Comparison of ENCODE assay signal across 7 mouse cellular contexts in the genomic region with DNA sequence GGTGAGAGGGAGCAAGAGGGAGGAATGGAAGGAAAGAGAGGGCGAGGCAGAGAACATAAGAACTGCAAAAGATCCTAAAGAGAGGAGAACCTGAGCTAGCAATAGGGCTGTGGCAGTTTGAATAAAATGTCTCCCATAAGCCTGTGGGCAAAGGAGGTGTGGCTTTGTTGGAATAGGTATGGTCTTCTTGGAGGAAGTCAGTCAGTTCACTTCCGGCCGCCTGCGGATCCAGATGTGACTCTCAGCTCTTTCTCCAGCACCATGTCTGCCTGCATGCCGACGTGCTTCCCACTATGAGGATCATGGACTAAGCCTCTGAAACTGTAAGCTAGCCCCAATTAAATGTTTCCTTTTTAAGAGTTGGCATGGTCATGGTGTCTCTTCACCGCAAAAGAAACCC. TPM values are rescaled to one million over a fixed set of nuclear protein-coding genes. Genes with fewer than 3 reads are reported as not detected.
DNase-seq lines count a peak whose midpoint lies in the region; ATAC-seq and TF ChIP-seq lines count a peak whose summit lies in the region.

A gene (plus strand): TSS at position 204 of the 400 bp plus-strand sequence.

- peak; percentile 49 for DNase-seq in CH12.LX (ENCODE audit: extremely low read depth)
- DNase-seq in Patski (ENCODE audit: low read depth, low spot score), result no peak
- no peak for DNase-seq in forebrain, postnatal 0 days
- DNase-seq in thymus, postnatal 36 days, result no peak

- TF ChIP-seq CTCF in CH12.LX (conservative IDR thresholded peaks at IDR 0.05 in 1 of 2, IDR thresholded peaks at IDR 0.05 in 1 of 2; ENCODE audit: low read depth in 2 of 2, low read length in 2 of 2) (no peak), Patski (IDR thresholded peaks at IDR 0.05) (no peak)
- no peak for TF ChIP-seq CTCF in forebrain, postnatal 0 days (IDR thresholded peaks at IDR 0.05; ENCODE audit: low read depth)

- H3K4me3 ChIP-seq in CH12.LX (replicated peaks in 1 of 3; ENCODE audit: low read depth in 2 of 3, low read length in 2 of 3, poor library complexity in 1 of 3), result peak within 1 kb of the TSS; percentile 41 to 65 (median 58)
- H3K4me3 ChIP-seq in forebrain, postnatal 0 days (ENCODE audit: low read depth, low read length), result no peak within 1 kb of the TSS
- no peak within 1 kb of the TSS for H3K4me3 ChIP-seq in neural tube, embryonic 14.5 days (ENCODE audit: low read depth, low read length)

- H3K9ac ChIP-seq in CH12.LX (ENCODE audit: insufficient read depth, low read depth), result peak within 1 kb of the TSS; percentile 66
- H3K9ac ChIP-seq in forebrain, postnatal 0 days, result no peak within 1 kb of the TSS
- no peak within 1 kb of the TSS for H3K9ac ChIP-seq in neural tube, embryonic 14.5 days (replicated peaks; ENCODE audit: low read depth, low read length)

- peaks cover 14% of the 10 kb centered on the region for H3K79me2 ChIP-seq in CH12.LX (replicated peaks; ENCODE audit: control insufficient read depth, extremely low read depth, insufficient read depth, poor library complexity, severe bottlenecking)

- CTCF ChIA-PET in Patski (lab: Charles Lee), result interaction anchor here (1.5 kb wide), 1 partner anchor 10 kb away, joined by 3 read pairs; no protein-coding TSS in a partner anchor

- POLR2A ChIA-PET in Patski (lab: Charles Lee), result no interaction called here

- H3K27me3 ChIP-seq in CH12.LX (replicated peaks), result no peaks in the 10 kb centered on the region
- H3K27me3 ChIP-seq in Patski, result no peaks in the 10 kb centered on the region
- no peaks in the 10 kb centered on the region for H3K27me3 ChIP-seq in forebrain, postnatal 0 days (ENCODE audit: insufficient read depth, low read length)
- H3K27me3 ChIP-seq in neural tube, embryonic 14.5 days (ENCODE audit: control insufficient read depth, insufficient read depth, low read length), result no peaks in the 10 kb centered on the region

- in situ Hi-C loops in CH12.LX (cut with MboI; ENCODE audit: low pct_ligation_motif_present, low pct_unique_long_range_greater_than_20kb, low sequenced_read_pairs), result loop anchor here (25.0 kb wide), 1 partner anchor 256 kb away; no protein-coding TSS in a partner anchor
- in situ Hi-C loops in Patski (cut with MboI; ENCODE audit: low pct_unique_long_range_greater_than_20kb), result loop anchor here (10.0 kb wide), 1 partner anchor 326 kb away; no protein-coding TSS in a partner anchor

- no peaks in the 10 kb centered on the region for H3K36me3 ChIP-seq in CH12.LX (replicated peaks in 1 of 2; ENCODE audit: control insufficient read depth in 1 of 2, insufficient read depth in 1 of 2, low read length in 1 of 2)
- H3K36me3 ChIP-seq in forebrain, postnatal 0 days (ENCODE audit: insufficient read depth), result no peaks in the 10 kb centered on the region
- no peaks in the 10 kb centered on the region for H3K36me3 ChIP-seq in neural tube, embryonic 14.5 days (ENCODE audit: control insufficient read depth, insufficient read depth, low read length)

- H3K4me1 ChIP-seq in CH12.LX (ENCODE audit: control insufficient read depth in 1 of 2, insufficient read depth in 2 of 2), result peaks cover 4 to 10% of the 10 kb centered on the region in 2 experiments
- no peaks in the 10 kb centered on the region for H3K4me1 ChIP-seq in forebrain, postnatal 0 days (ENCODE audit: insufficient read depth)
- no peaks in the 10 kb centered on the region for H3K4me1 ChIP-seq in neural tube, embryonic 14.5 days (ENCODE audit: control insufficient read depth, insufficient read depth, low read length)

- peaks cover 3% of the 10 kb centered on the region for H3K9me3 ChIP-seq in CH12.LX (replicated peaks; ENCODE audit: low read length)
- H3K9me3 ChIP-seq in forebrain, postnatal 0 days (ENCODE audit: low read length), result no peaks in the 10 kb centered on the region
- H3K9me3 ChIP-seq in neural tube, embryonic 14.5 days (ENCODE audit: control insufficient read depth, low read length), result no peaks in the 10 kb centered on the region

- TF ChIP-seq RAD21 in CH12.LX (IDR thresholded peaks at IDR 0.05; ENCODE audit: low read depth, low read length), result no peak

- H3K4me2 ChIP-seq in CH12.LX (ENCODE audit: insufficient read depth, low read depth, poor library complexity, severe bottlenecking), result peak within 1 kb of the TSS; percentile 61
- H3K4me2 ChIP-seq in forebrain, postnatal 0 days (ENCODE audit: low read depth), result no peak within 1 kb of the TSS
- H3K4me2 ChIP-seq in neural tube, embryonic 14.5 days (ENCODE audit: low read depth, low read length), result no peak within 1 kb of the TSS

- TF ChIP-seq POLR2A in CH12.LX (IDR thresholded peaks at IDR 0.05; ENCODE audit: low read depth, low read length), result peak; percentile 95

- 94% methylated on average over 7 of the region's 7 CpGs for WGBS in forebrain, postnatal 0 days
- WGBS in neural tube, embryonic 14.5 days, result 92% methylated on average over 7 of the region's 7 CpGs

- TF ChIP-seq EP300 in CH12.LX (IDR thresholded peaks at IDR 0.05; ENCODE audit: low read length), result no peak

- ATAC-seq in Patski, result no peak
- no peak for ATAC-seq in forebrain, postnatal 0 days
- ATAC-seq in inflammation-experienced regulatory T-cells, adult 6 months, result no peak
- ATAC-seq in neural tube, embryonic 14.5 days (ENCODE audit: low read depth), result no peak
- no peak for ATAC-seq in megakaryocyte, adult 5-6 weeks (ENCODE audit: poor library complexity, severe bottlenecking)

- H3K27ac ChIP-seq in CH12.LX (ENCODE audit: insufficient read depth, low read depth), result no peak within 1 kb of the TSS
- H3K27ac ChIP-seq in forebrain, postnatal 0 days (ENCODE audit: low read depth, low read length), result no peak within 1 kb of the TSS
- H3K27ac ChIP-seq in neural tube, embryonic 14.5 days (ENCODE audit: low read depth, low read length), result no peak within 1 kb of the TSS

- dilution Hi-C loops in CH12.LX (cut with MboI; ENCODE audit: extremely low pct_ligation_motif_present, extremely low pct_unique_long_range_greater_than_20kb, low sequenced_read_pairs), result no loop called here

TF ChIP-seq in CH12.LX, 34 proteins besides CTCF, POLR2A, EP300 and RAD21 (continues in another document):
- TF ChIP-seq HCFC1 (IDR thresholded peaks at IDR 0.05; ENCODE audit: low read depth, low read length), result peak; percentile 60; the same call in 1 of the 2 replicates
- TF ChIP-seq BHLHE40 (IDR thresholded peaks at IDR 0.05; ENCODE audit: low read depth, low read length), result no peak
- no peak for TF ChIP-seq ETS1 (conservative IDR thresholded peaks at IDR 0.05; ENCODE audit: low read depth, low read length)
- TF ChIP-seq CHD1 (IDR thresholded peaks at IDR 0.05; ENCODE audit: low read depth, low read length), result no peak
- no peak for TF ChIP-seq ZC3H11A (IDR thresholded peaks at IDR 0.05; ENCODE audit: low read depth, low read length)
- no peak for TF ChIP-seq GABPA (IDR thresholded peaks at IDR 0.05; ENCODE audit: insufficient replicate concordance, low read depth, low read length)
- TF ChIP-seq TBP (conservative IDR thresholded peaks at IDR 0.05; ENCODE audit: low read depth, low read length), result peak; percentile 98
- TF ChIP-seq MAZ (IDR thresholded peaks at IDR 0.05; ENCODE audit: low read depth, low read length), result no peak
- no peak for TF ChIP-seq USF1 (IDR thresholded peaks at IDR 0.05; ENCODE audit: low read depth, low read length)
- TF ChIP-seq UBTF (IDR thresholded peaks at IDR 0.05; ENCODE audit: low read depth, low read length), result no peak
- TF ChIP-seq PAX5 (IDR thresholded peaks at IDR 0.05; ENCODE audit: low read length), result no peak
- no peak for TF ChIP-seq RCOR1 (conservative IDR thresholded peaks at IDR 0.05; ENCODE audit: low read depth, low read length)
- peak; percentile 98 for TF ChIP-seq TCF12 (IDR thresholded peaks at IDR 0.05; ENCODE audit: low read depth, low read length)
- no peak for TF ChIP-seq CHD2 (IDR thresholded peaks at IDR 0.05; ENCODE audit: low read length)
- TF ChIP-seq USF2 (conservative IDR thresholded peaks at IDR 0.05; ENCODE audit: low read depth, low read length), result no peak
- TF ChIP-seq ZNF384 (IDR thresholded peaks at IDR 0.05; ENCODE audit: low read depth, low read length), result no peak
- no peak for TF ChIP-seq MAX (IDR thresholded peaks at IDR 0.05; ENCODE audit: low read length)
- peak; percentile 37; the same call in 1 of the 2 replicates for TF ChIP-seq POLR2AphosphoS2 (IDR thresholded peaks at IDR 0.05; ENCODE audit: low read depth, low read length)
- TF ChIP-seq ZMIZ1 (IDR thresholded peaks at IDR 0.05; ENCODE audit: low read depth, low read length), result 0 out of 2 replicates have a peak, but pooled peaks have one; percentile 48
- no peak for TF ChIP-seq JUND (conservative IDR thresholded peaks at IDR 0.05; ENCODE audit: low read depth, low read length)
- no peak for TF ChIP-seq SMC3 (IDR thresholded peaks at IDR 0.05; ENCODE audit: low read depth, low read length)
- TF ChIP-seq ZKSCAN1 (IDR thresholded peaks at IDR 0.05; ENCODE audit: borderline replicate concordance, low read depth, low read length), result no peak
- TF ChIP-seq SIN3A (IDR thresholded peaks at IDR 0.05; ENCODE audit: low read length), result 0 out of 2 replicates have a peak, but pooled peaks have one; percentile 34
- no peak; the same call in 1 of the 2 replicates for TF ChIP-seq MXI1 (IDR thresholded peaks at IDR 0.05; ENCODE audit: low read depth, low read length)
- peak; percentile 61 for TF ChIP-seq ELF1 (IDR thresholded peaks at IDR 0.05; ENCODE audit: low read depth, low read length)
- peak; percentile 37; the same call in 1 of the 2 replicates for TF ChIP-seq KAT2A (IDR thresholded peaks at IDR 0.05; ENCODE audit: insufficient replicate concordance, low read length)
- no peak for TF ChIP-seq NRF1 (IDR thresholded peaks at IDR 0.05; ENCODE audit: low read depth, low read length)
- TF ChIP-seq NELFE (IDR thresholded peaks at IDR 0.05; ENCODE audit: low read depth, low read length), result peak; percentile 84
- 0 out of 2 replicates have a peak, but pooled peaks have one; percentile 26 for TF ChIP-seq MYC (IDR thresholded peaks at IDR 0.05; ENCODE audit: low read depth, low read length)
- no peak for TF ChIP-seq MAFK (IDR thresholded peaks at IDR 0.05; ENCODE audit: insufficient replicate concordance, low read length)

RNA-seq across cellular contexts. Expression of the gene that starts here (rescaled TPM):
- total RNA-seq in CH12.LX (2012; rRNA removed), result 10.9 and 12.3 TPM in 2 replicates
- total RNA-seq in CH12.LX (2014; rRNA removed), result 1.0 and 2.3 TPM in 2 replicates
- 6.5 and 8.0 TPM in 2 replicates for polyA plus RNA-seq in CH12.LX (2012; ENCODE audit: insufficient read length, low read depth)
- 21.4 TPM for polyA plus RNA-seq in Patski (2021)
- total RNA-seq in forebrain, postnatal 0 days (2014; rRNA removed), result 29.9 and 35.8 TPM in 2 replicates
- polyA plus RNA-seq in forebrain, postnatal 0 days (2015; fragmentation: Nextera tagmentation; extraction: Ambion mirVana), result 10.0 and 16.9 TPM in 2 replicates
- polyA plus RNA-seq in inflammation-experienced regulatory T-cells, adult 6 months (2017; shearing (Covaris generic)), result 10 to 100 TPM in 2 of 3 experiments, 1 to 10 TPM in 1; 9.0 to 23.5 (median 20.5) TPM
- 23.0 and 33.7 TPM in 2 replicates for polyA plus RNA-seq in neural tube, embryonic 14.5 days (2014; fragmentation: Nextera tagmentation; extraction: Ambion mirVana)
- total RNA-seq in megakaryocyte, adult 5-6 weeks (2015), result 12.9 and 13.0 TPM in 2 replicates
- total RNA-seq in megakaryocyte, adult 5-6 weeks (2017), result 6.1 and 6.5 TPM in 2 replicates

Comparison
In these comparisons a context has a peak if more than half of its experiments do, and no peak if none do; other contexts are left out.
1. H3K4me3 ChIP-seq: peak in CH12.LX (3 of 3); none in forebrain, postnatal 0 days (single experiment) and neural tube, embryonic 14.5 days (single experiment).